Mouse (Mus musculus) liver, postnatal 0 days (tissue): Measurements from ENCODE around the gene 6030408B16Rik.

Experiments used
- CTCF ChIP-seq: sonication (generic); IDR thresholded peaks from 2 replicates; pipeline ENCODE4 v1.5.1; 2016; ENCODE audit warnings: antibody characterized with exemption, low read depth
- EP300 ChIP-seq: IDR thresholded peaks from 2 replicates; pipeline ENCODE4 v1.6.1; 2016; ENCODE audit warnings: antibody characterized with exemption, low read depth, mild to moderate bottlenecking

DNA sequence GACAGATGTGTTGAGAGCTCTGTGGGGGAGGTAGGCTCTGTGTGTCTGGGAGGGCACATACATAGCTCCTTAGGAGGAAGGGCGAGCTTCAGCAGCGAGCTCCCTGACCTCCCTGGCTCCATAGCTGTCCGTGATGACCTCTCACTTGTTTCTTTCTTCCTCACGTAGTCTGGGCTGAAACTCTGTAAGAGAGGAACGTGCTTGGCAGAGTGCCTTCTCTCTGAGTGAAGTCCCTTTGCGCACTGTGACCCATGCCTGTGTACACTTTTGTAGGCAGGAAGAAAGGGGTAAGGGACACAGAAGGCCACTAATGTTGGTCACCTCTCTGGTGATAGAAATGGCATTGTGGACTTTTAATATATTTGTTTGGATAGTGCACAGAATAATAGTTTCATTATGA lies 5.7 kb upstream of the 6030408B16Rik start:
- TF ChIP-seq CTCF (no peak), EP300 (no peak)
